Mouse (Mus musculus) brain, embryonic 14.5 days (tissue): ENCODE data around the gene Ptgdr2. TPM values are rescaled to one million over a fixed set of nuclear protein-coding genes. Genes with fewer than 3 reads are reported as not detected.

Experiments
- DNase-seq: peaks from one replicate; pipeline ENCODE4 v3.0.0-alpha.2; 2011; ENCODE audit warnings: low read depth
- CTCF ChIP-seq: fragments of 200-500 bp; IDR thresholded peaks from 2 replicates; pipeline ENCODE4 v1.5.1; 2012; ENCODE audit warnings: inconsistent platforms, mild to moderate bottlenecking, moderate library complexity, borderline replicate concordance; ENCODE audit not compliant: insufficient read depth, insufficient read length; ENCODE audit errors: extremely low read depth
- POLR2A ChIP-seq: fragments of 200-500 bp; IDR thresholded peaks from 2 replicates; pipeline ENCODE4 v1.6.1; 2012; ENCODE audit warnings: mild to moderate bottlenecking, inconsistent platforms, borderline replicate concordance; ENCODE audit not compliant: poor library complexity, insufficient read depth, insufficient read length, severe bottlenecking; ENCODE audit errors: extremely low read depth
- polyA plus RNA-seq: library from polyadenylated mRNA; depleted of rRNA; stranded (reverse); fragments of >200 nt; gene quantifications from 2 replicates; pipeline ENCODE4 v1.2.3, GENCODE M21; 2012; rRNA removed

Gene Ptgdr2
- polyA plus RNA-seq, 1 experiment = 0.30 TPM

- TF ChIP-seq POLR2A (no peak), CTCF (peak; percentile 54; the same call in 1 of the 2 replicates)
- peak; percentile 2 for DNase-seq
These were observed 46.2 kb downstream of the Ptgdr2 start for GRCm38 (mm10) chr19:10983146-10983545.

GRCm38 (mm10) chr19:10984551-10984950 is 47.6 kb downstream of the Ptgdr2 start:
- TF ChIP-seq POLR2A (no peak), CTCF (no peak)
- no peak for DNase-seq

GRCm38 (mm10) chr19:10985889-10986288 is 48.9 kb downstream of the Ptgdr2 start:
- TF ChIP-seq CTCF (no peak), POLR2A (no peak)
- DNase-seq = no peak

- no peak for DNase-seq
- no peak for TF ChIP-seq CTCF
- no peak for TF ChIP-seq POLR2A
These were observed 51.6 kb downstream of the Ptgdr2 start for GRCm38 (mm10) chr19:10988563-10988962.

- TF ChIP-seq CTCF = no peak
- DNase-seq = no peak
These were observed 53.8 kb downstream of the Ptgdr2 start for GRCm38 (mm10) chr19:10990751-10991150.

- DNase-seq = no peak
- no peak for TF ChIP-seq POLR2A
- no peak for TF ChIP-seq CTCF
These were observed 55.0 kb downstream of the Ptgdr2 start for GRCm38 (mm10) chr19:10991911-10992310.

Other genes starting within 250 kb of the Ptgdr2 start
- 28.5 and 29.0 TPM in 2 replicates for gene Vps37c, start 248.4 kb upstream of the Ptgdr2 start, polyA plus RNA-seq
- gene Cd5, start 198.2 kb upstream of the Ptgdr2 start, polyA plus RNA-seq = 0.16 and 0.20 TPM in 2 replicates
- gene Cd6, start 107.1 kb upstream of the Ptgdr2 start, polyA plus RNA-seq = not detected in 2 replicates
- gene Slc15a3, start 97.4 kb upstream of the Ptgdr2 start, polyA plus RNA-seq = 0.61 and 1.0 TPM in 2 replicates
- 292 and 301 TPM in 2 replicates for gene Tmem132a, start 67.2 kb upstream of the Ptgdr2 start, polyA plus RNA-seq
- 41.9 and 47.1 TPM in 2 replicates for gene Tmem109, start 55.2 kb upstream of the Ptgdr2 start, polyA plus RNA-seq
- gene Prpf19, start 41.9 kb upstream of the Ptgdr2 start, polyA plus RNA-seq = 341 and 452 TPM in 2 replicates
- 0.13 and 0.16 TPM in 2 replicates for gene Zp1, start 16.5 kb upstream of the Ptgdr2 start, polyA plus RNA-seq
- gene Ccdc86, start 12.1 kb downstream of the Ptgdr2 start, polyA plus RNA-seq = 6.2 and 6.3 TPM in 2 replicates
- gene Ms4a10, start 37.5 kb downstream of the Ptgdr2 start, polyA plus RNA-seq = not detected in 2 replicates
- not detected in 2 replicates for gene Ms4a15, start 56.1 kb downstream of the Ptgdr2 start, polyA plus RNA-seq
- gene Ms4a18, start 80.9 kb downstream of the Ptgdr2 start, polyA plus RNA-seq = not detected in 2 replicates
- not detected in 2 replicates for gene Ms4a8a, start 143.9 kb downstream of the Ptgdr2 start, polyA plus RNA-seq
- not detected in 2 replicates for gene 1700017D01Rik, start 193.7 kb downstream of the Ptgdr2 start, polyA plus RNA-seq
- not detected in 2 replicates for gene 1700025F22Rik, start 228.2 kb downstream of the Ptgdr2 start, polyA plus RNA-seq